Mouse (Mus musculus) neural tube, embryonic 12.5 days (tissue): Measurements from ENCODE around the gene Pld1. TPM values are rescaled to one million over a fixed set of nuclear protein-coding genes. Genes with fewer than 3 reads are reported as not detected.

Source experiments
- ATAC-seq: fragments of 200-750 bp; cut with Nextera tagmentation; 2 replicates; pipeline ENCODE4 v1.8.0; 2017; ENCODE audit warnings: low read depth, mild to moderate bottlenecking, moderate TSS enrichment, moderate library complexity; ENCODE audit not compliant: low FRiP score
- H3K27ac ChIP-seq: fragments of 300-500 bp; sonication (generic); 2 replicates; pipeline ENCODE4 v1.5.1; 2016
- H3K27me3 ChIP-seq: fragments of 300-500 bp; sonication (generic); replicated peaks from 2 replicates; pipeline ENCODE4 v1.6.1; 2016; ENCODE audit warnings: mild to moderate bottlenecking
- H3K36me3 ChIP-seq: fragments of 300-500 bp; sonication (generic); 2 replicates; pipeline ENCODE4 v1.6.1; 2016; ENCODE audit warnings: mild to moderate bottlenecking
- H3K4me1 ChIP-seq: fragments of 300-500 bp; sonication (generic); 2 replicates; pipeline ENCODE4 v1.6.1; 2016
- H3K4me2 ChIP-seq: fragments of 300-500 bp; sonication (generic); replicated peaks from 2 replicates; pipeline ENCODE4 v1.6.1; 2016; ENCODE audit warnings: mild to moderate bottlenecking
- H3K4me3 ChIP-seq: fragments of 300-500 bp; sonication (generic); 2 replicates; pipeline ENCODE4 v1.5.1; 2016
- H3K9ac ChIP-seq: fragments of 300-500 bp; sonication (generic); 2 replicates; pipeline ENCODE4 v1.6.1; 2016; ENCODE audit warnings: mild to moderate bottlenecking
- H3K9me3 ChIP-seq: fragments of 300-500 bp; sonication (generic); 2 replicates; pipeline ENCODE4 v1.6.1; 2016; ENCODE audit warnings: mild to moderate bottlenecking
- WGBS: fragments of 180-500 bp; shearing (Covaris S2); methylation state at CpG from one replicate; pipeline ENCODE4 v1.1.7; 2016; 5-methylcytosine and 5-hydroxymethylcytosine counted together
- polyA plus RNA-seq: library from polyadenylated mRNA; unstranded; fragments of >200 nt; fragmentation: Nextera tagmentation; extraction: Ambion mirVana; gene quantifications from 2 replicates; pipeline ENCODE4 v1.2.1, GENCODE M21; 2016

Pld1 gene
- polyA plus RNA-seq, 1 experiment from 2014 or later: 4.2 TPM

GRCm38 (mm10) chr3:28091296-28091695 is 152.8 kb downstream of the Pld1 start:
- H3K27me3 ChIP-seq: no peaks in the 10 kb centered on the region
- no peaks in the 10 kb centered on the region for H3K36me3 ChIP-seq
- no peak overlapping the region for H3K9ac ChIP-seq
- H3K4me1 ChIP-seq: no peaks in the 10 kb centered on the region
- no peaks in the 10 kb centered on the region for H3K9me3 ChIP-seq
- ATAC-seq: no peak
- no peak overlapping the region for H3K4me2 ChIP-seq
- 40% methylated on average over 1 of the region's 1 CpGs for WGBS
- no peak overlapping the region for H3K27ac ChIP-seq
- no peak overlapping the region for H3K4me3 ChIP-seq

GRCm38 (mm10) chr3:28091741-28092140 is 153.2 kb downstream of the Pld1 start:
- Histone ChIP-seq H3K4me1 (no peaks in the 10 kb centered on the region), H3K9ac (no peak overlapping the region), H3K4me3 (no peak overlapping the region), H3K36me3 (no peaks in the 10 kb centered on the region), H3K4me2 (no peak overlapping the region), H3K27ac (no peak overlapping the region), H3K27me3 (no peaks in the 10 kb centered on the region), H3K9me3 (no peaks in the 10 kb centered on the region)
- no peak for ATAC-seq
- WGBS: 88% methylated on average over 2 of the region's 2 CpGs

- Histone ChIP-seq H3K27ac (no peak overlapping the region), H3K4me1 (no peaks in the 10 kb centered on the region), H3K4me2 (no peak overlapping the region), H3K36me3 (no peaks in the 10 kb centered on the region), H3K9ac (no peak overlapping the region), H3K27me3 (no peaks in the 10 kb centered on the region), H3K4me3 (no peak overlapping the region), H3K9me3 (no peaks in the 10 kb centered on the region)
- 83% methylated on average over 9 of the region's 9 CpGs for WGBS
- ATAC-seq: no peak
These were observed 155.3 kb downstream of the Pld1 start for GRCm38 (mm10) chr3:28093684-28094302.

GRCm38 (mm10) chr3:28095451-28095850 is 157.0 kb downstream of the Pld1 start:
- no peaks in the 10 kb centered on the region for H3K27me3 ChIP-seq
- H3K36me3 ChIP-seq: no peaks in the 10 kb centered on the region
- no peak for ATAC-seq
- no peak overlapping the region for H3K27ac ChIP-seq
- WGBS: 96% methylated on average over 9 of the region's 9 CpGs
- H3K4me2 ChIP-seq: no peak overlapping the region
- H3K4me1 ChIP-seq: no peaks in the 10 kb centered on the region
- H3K9ac ChIP-seq: no peak overlapping the region
- no peaks in the 10 kb centered on the region for H3K9me3 ChIP-seq
- H3K4me3 ChIP-seq: no peak overlapping the region

- no peaks in the 10 kb centered on the region for H3K27me3 ChIP-seq
- no peak overlapping the region for H3K27ac ChIP-seq
- H3K4me3 ChIP-seq: no peak overlapping the region
- H3K9me3 ChIP-seq: no peaks in the 10 kb centered on the region
- no peaks in the 10 kb centered on the region for H3K4me1 ChIP-seq
- no peak overlapping the region for H3K4me2 ChIP-seq
- H3K9ac ChIP-seq: no peak overlapping the region
- 85% methylated on average over 9 of the region's 9 CpGs for WGBS
- H3K36me3 ChIP-seq: no peaks in the 10 kb centered on the region
- ATAC-seq: no peak
These were observed 160.7 kb downstream of the Pld1 start for GRCm38 (mm10) chr3:28099175-28099574.

GRCm38 (mm10) chr3:28104992-28105391 is 166.5 kb downstream of the Pld1 start:
- 90% methylated on average over 1 of the region's 1 CpGs for WGBS
- H3K4me2 ChIP-seq: no peak overlapping the region
- H3K27ac ChIP-seq: no peak overlapping the region
- H3K9me3 ChIP-seq: no peaks in the 10 kb centered on the region
- no peaks in the 10 kb centered on the region for H3K36me3 ChIP-seq
- no peaks in the 10 kb centered on the region for H3K27me3 ChIP-seq
- no peak for ATAC-seq
- H3K9ac ChIP-seq: no peak overlapping the region
- no peak overlapping the region for H3K4me3 ChIP-seq
- H3K4me1 ChIP-seq: no peaks in the 10 kb centered on the region

GRCm38 (mm10) chr3:28107446-28108004 is 169.0 kb downstream of the Pld1 start:
- H3K9me3 ChIP-seq: no peaks in the 10 kb centered on the region
- no peak overlapping the region for H3K9ac ChIP-seq
- no peaks in the 10 kb centered on the region for H3K27me3 ChIP-seq
- H3K36me3 ChIP-seq: no peaks in the 10 kb centered on the region
- no peak overlapping the region for H3K4me3 ChIP-seq
- peak; percentile 44; the same call in 1 of the 2 replicates for ATAC-seq
- no peak overlapping the region for H3K4me2 ChIP-seq
- H3K27ac ChIP-seq: no peak overlapping the region
- H3K4me1 ChIP-seq: no peaks in the 10 kb centered on the region
- WGBS: 47% methylated on average over 6 of the region's 6 CpGs

- no peak overlapping the region for H3K27ac ChIP-seq
- 89% methylated on average over 5 of the region's 5 CpGs for WGBS
- H3K4me2 ChIP-seq: no peak overlapping the region
- H3K4me3 ChIP-seq: no peak overlapping the region
- no peak overlapping the region for H3K9ac ChIP-seq
- no peaks in the 10 kb centered on the region for H3K36me3 ChIP-seq
- ATAC-seq: no peak
- no peaks in the 10 kb centered on the region for H3K4me1 ChIP-seq
- H3K9me3 ChIP-seq: no peaks in the 10 kb centered on the region
- no peaks in the 10 kb centered on the region for H3K27me3 ChIP-seq
These were observed 173.0 kb downstream of the Pld1 start for GRCm38 (mm10) chr3:28111516-28111915.

- H3K9me3 ChIP-seq: no peaks in the 10 kb centered on the region
- H3K4me1 ChIP-seq: no peaks in the 10 kb centered on the region
- ATAC-seq: no peak
- no peaks in the 10 kb centered on the region for H3K27me3 ChIP-seq
- H3K4me2 ChIP-seq: no peak overlapping the region
- H3K27ac ChIP-seq: no peak overlapping the region
- H3K9ac ChIP-seq: no peak overlapping the region
- no peak overlapping the region for H3K4me3 ChIP-seq
- 95% methylated on average over 2 of the region's 2 CpGs for WGBS
- H3K36me3 ChIP-seq: no peaks in the 10 kb centered on the region
These were observed 175.4 kb downstream of the Pld1 start for GRCm38 (mm10) chr3:28113881-28114280.

GRCm38 (mm10) chr3:28141716-28142115 is 203.2 kb downstream of the Pld1 start:
- 64% methylated on average over 5 of the region's 5 CpGs for WGBS
- no peaks in the 10 kb centered on the region for H3K9me3 ChIP-seq
- H3K4me2 ChIP-seq: no peak overlapping the region
- H3K4me3 ChIP-seq: no peak overlapping the region
- no peaks in the 10 kb centered on the region for H3K4me1 ChIP-seq
- no peaks in the 10 kb centered on the region for H3K36me3 ChIP-seq
- H3K27ac ChIP-seq: no peak overlapping the region
- no peaks in the 10 kb centered on the region for H3K27me3 ChIP-seq
- H3K9ac ChIP-seq: no peak overlapping the region
- ATAC-seq: no peak

GRCm38 (mm10) chr3:28142121-28142520 is 203.6 kb downstream of the Pld1 start:
- no peaks in the 10 kb centered on the region for H3K36me3 ChIP-seq
- no peaks in the 10 kb centered on the region for H3K27me3 ChIP-seq
- no peak overlapping the region for H3K4me3 ChIP-seq
- no peak overlapping the region for H3K27ac ChIP-seq
- no peaks in the 10 kb centered on the region for H3K4me1 ChIP-seq
- no peaks in the 10 kb centered on the region for H3K9me3 ChIP-seq
- WGBS: 82% methylated on average over 2 of the region's 2 CpGs
- H3K4me2 ChIP-seq: no peak overlapping the region
- no peak overlapping the region for H3K9ac ChIP-seq
- no peak for ATAC-seq

- no peak overlapping the region for H3K9ac ChIP-seq
- no peak overlapping the region for H3K27ac ChIP-seq
- H3K4me2 ChIP-seq: no peak overlapping the region
- H3K4me1 ChIP-seq: no peaks in the 10 kb centered on the region
- H3K27me3 ChIP-seq: no peaks in the 10 kb centered on the region
- no peak overlapping the region for H3K4me3 ChIP-seq
- H3K9me3 ChIP-seq: no peaks in the 10 kb centered on the region
- no peaks in the 10 kb centered on the region for H3K36me3 ChIP-seq
- no peak for ATAC-seq
These were observed 206.2 kb downstream of the Pld1 start for GRCm38 (mm10) chr3:28144676-28145075.

GRCm38 (mm10) chr3:28145461-28145860 is 207.0 kb downstream of the Pld1 start:
- no peak overlapping the region for H3K9ac ChIP-seq
- no peak overlapping the region for H3K27ac ChIP-seq
- ATAC-seq: no peak
- no peaks in the 10 kb centered on the region for H3K27me3 ChIP-seq
- no peak overlapping the region for H3K4me2 ChIP-seq
- H3K36me3 ChIP-seq: no peaks in the 10 kb centered on the region
- H3K9me3 ChIP-seq: no peaks in the 10 kb centered on the region
- H3K4me3 ChIP-seq: no peak overlapping the region
- no peaks in the 10 kb centered on the region for H3K4me1 ChIP-seq
- WGBS: 88% methylated on average over 3 of the region's 3 CpGs
